Mouse (Mus musculus) midbrain, embryonic 16.5 days (tissue): Measurements from ENCODE around the gene Npas4. TPM values are rescaled to one million over a fixed set of nuclear protein-coding genes. Genes with fewer than 3 reads are reported as not detected.

Experiments
- ATAC-seq: fragments of 200-750 bp; cut with Nextera tagmentation; 2 replicates; pipeline ENCODE4 v1.8.0; 2017; ENCODE audit warnings: moderate TSS enrichment
- H3K27ac ChIP-seq: fragments of 300-500 bp; sonication (generic); 2 replicates; pipeline ENCODE4 v1.5.1; 2014; ENCODE audit warnings: mild to moderate bottlenecking, low read length, mixed read lengths
- H3K27me3 ChIP-seq: fragments of 300-500 bp; sonication (generic); 2 replicates; pipeline ENCODE4 v1.6.1; 2014; ENCODE audit warnings: low read depth, low read length, mixed read lengths; ENCODE audit not compliant: control insufficient read depth, insufficient read depth
- H3K36me3 ChIP-seq: fragments of 300-500 bp; sonication (generic); 2 replicates; pipeline ENCODE4 v1.6.1; 2014; ENCODE audit warnings: mild to moderate bottlenecking, low read length, moderate library complexity, mixed read lengths; ENCODE audit not compliant: control insufficient read depth, insufficient read depth
- H3K4me1 ChIP-seq: fragments of 300-500 bp; sonication (generic); 2 replicates; pipeline ENCODE4 v1.6.1; 2014; ENCODE audit warnings: mild to moderate bottlenecking, low read length, mixed read lengths; ENCODE audit not compliant: control insufficient read depth, insufficient read depth
- H3K4me2 ChIP-seq: fragments of 300-500 bp; sonication (generic); 2 replicates; pipeline ENCODE4 v1.6.1; 2014; ENCODE audit warnings: mild to moderate bottlenecking, low read length, mixed read lengths
- H3K4me3 ChIP-seq: fragments of 300-500 bp; sonication (generic); 2 replicates; pipeline ENCODE4 v1.5.1; 2014; ENCODE audit warnings: low read depth, mild to moderate bottlenecking, low read length, moderate library complexity, mixed read lengths
- H3K9ac ChIP-seq: fragments of 300-500 bp; sonication (generic); 2 replicates; pipeline ENCODE4 v1.6.1; 2014; ENCODE audit warnings: low read depth, low read length, mixed read lengths
- H3K9me3 ChIP-seq: fragments of 300-500 bp; sonication (generic); replicated peaks from 2 replicates; pipeline ENCODE4 v1.6.1; 2014; ENCODE audit warnings: mild to moderate bottlenecking, low read length, mixed read lengths; ENCODE audit not compliant: control insufficient read depth, poor library complexity, severe bottlenecking
- WGBS: fragments of 180-500 bp; shearing (Covaris S2); extraction: QIAGEN DNeasy Blood & Tissue Kit; methylation state at CpG from one replicate; pipeline ENCODE4 v1.1.7; 2014; 5-methylcytosine and 5-hydroxymethylcytosine counted together
- polyA plus RNA-seq: library from polyadenylated mRNA; unstranded; fragments of >200 nt; fragmentation: Nextera tagmentation; extraction: Ambion mirVana; gene quantifications from 2 replicates; pipeline ENCODE4 v1.2.1, GENCODE M21; 2015

Gene Npas4
- polyA plus RNA-seq, 1 experiment from 2014 or later: 0.82 TPM

DNA sequence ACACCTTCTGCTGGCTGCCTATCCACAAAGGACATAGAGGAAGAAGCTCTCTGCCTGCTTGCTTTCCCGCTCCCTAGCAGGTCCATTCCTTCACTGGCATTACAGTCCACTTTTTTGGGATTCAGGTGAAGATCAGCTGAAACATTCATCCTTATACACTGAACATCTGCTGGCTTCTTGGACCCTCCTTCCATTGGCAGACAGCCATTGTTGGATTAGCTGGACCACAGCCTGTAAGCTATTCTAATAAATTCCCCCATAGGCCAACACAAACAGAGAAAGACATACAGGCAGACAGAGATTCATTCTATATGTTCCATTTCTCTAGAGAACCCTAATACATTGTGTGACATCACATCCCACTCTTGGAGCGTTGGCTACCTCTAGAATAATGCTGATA is 53.2 kb downstream of the Npas4 start:
- no peak overlapping the region for H3K9ac ChIP-seq
- H3K4me1 ChIP-seq: peaks cover 5% of the 10 kb centered on the region
- H3K36me3 ChIP-seq: peaks cover 29% of the 10 kb centered on the region; the same call in 1 of the 2 replicates
- no peak overlapping the region for H3K27ac ChIP-seq
- no peak overlapping the region for H3K4me2 ChIP-seq
- H3K4me3 ChIP-seq: no peak overlapping the region
- 84% methylated on average over 2 of the region's 2 CpGs for WGBS
- no peaks in the 10 kb centered on the region for H3K9me3 ChIP-seq
- H3K27me3 ChIP-seq: no peaks in the 10 kb centered on the region
- no peak for ATAC-seq

Other genes with a start within 250 kb of the Npas4 start
- gene Rbm4b, start 233.8 kb downstream of the Npas4 start, polyA plus RNA-seq: 149 and 164 TPM in 2 replicates
- 78.8 and 87.2 TPM in 2 replicates for gene Rbm4, start 196.4 kb downstream of the Npas4 start, polyA plus RNA-seq
- 19.0 and 21.2 TPM in 2 replicates for gene Gm21992, start 178.7 kb downstream of the Npas4 start, polyA plus RNA-seq
- gene Rbm14, start 178.7 kb downstream of the Npas4 start, polyA plus RNA-seq: 60.3 and 67.8 TPM in 2 replicates
- gene Ccs, start 151.0 kb downstream of the Npas4 start, polyA plus RNA-seq: 33.3 and 42.5 TPM in 2 replicates
- gene Ccdc87, start 150.9 kb downstream of the Npas4 start, polyA plus RNA-seq: 0.77 and 0.99 TPM in 2 replicates
- gene Ctsf, start 135.2 kb downstream of the Npas4 start, polyA plus RNA-seq: 85.8 and 87.4 TPM in 2 replicates
- gene Actn3, start 112.4 kb downstream of the Npas4 start, polyA plus RNA-seq: 1.9 and 2.4 TPM in 2 replicates
- gene Zdhhc24, start 111.6 kb downstream of the Npas4 start, polyA plus RNA-seq: 22.7 and 26.1 TPM in 2 replicates
- gene Bbs1, start 83.7 kb downstream of the Npas4 start, polyA plus RNA-seq: 9.6 and 9.7 TPM in 2 replicates
- gene Dpp3, start 62.0 kb downstream of the Npas4 start, polyA plus RNA-seq: 108 and 109 TPM in 2 replicates
- gene Peli3, start 47.2 kb downstream of the Npas4 start, polyA plus RNA-seq: 11.3 and 17.0 TPM in 2 replicates
- 101 and 107 TPM in 2 replicates for gene Mrpl11, start 28.2 kb downstream of the Npas4 start, polyA plus RNA-seq
- 12.1 and 16.0 TPM in 2 replicates for gene Slc29a2, start 33.5 kb upstream of the Npas4 start, polyA plus RNA-seq
- gene B4gat1, start 48.5 kb upstream of the Npas4 start, polyA plus RNA-seq: 82.9 and 102 TPM in 2 replicates
- gene AC124502.3, start 48.6 kb upstream of the Npas4 start, polyA plus RNA-seq: 2.9 and 4.2 TPM in 2 replicates
- gene Brms1, start 51.0 kb upstream of the Npas4 start, polyA plus RNA-seq: 26.8 and 36.2 TPM in 2 replicates
- 1.5 and 1.8 TPM in 2 replicates for gene Rin1, start 60.2 kb upstream of the Npas4 start, polyA plus RNA-seq
- 16.0 and 16.5 TPM in 2 replicates for gene Cd248, start 77.8 kb upstream of the Npas4 start, polyA plus RNA-seq
- 22.7 and 31.9 TPM in 2 replicates for gene Tmem151a, start 95.2 kb upstream of the Npas4 start, polyA plus RNA-seq
- gene Yif1a, start 98.2 kb upstream of the Npas4 start, polyA plus RNA-seq: 39.8 and 46.6 TPM in 2 replicates
- gene Cnih2, start 108.2 kb upstream of the Npas4 start, polyA plus RNA-seq: 430 and 432 TPM in 2 replicates
- 201 and 206 TPM in 2 replicates for gene Rab1b, start 116.8 kb upstream of the Npas4 start, polyA plus RNA-seq
- gene Klc2, start 128.2 kb upstream of the Npas4 start, polyA plus RNA-seq: 71.4 and 76.5 TPM in 2 replicates